10 mouse cellular contexts compared by ENCODE assay signal in genomic region chr7:144336626-144337025, GRCm38 (mm10).
DNase-seq lines count a peak whose midpoint lies in the region; ATAC-seq and TF ChIP-seq lines count a peak whose summit lies in the region.
"Had no signal": no experiment of that assay in that cellular context is flagged by ENCODE, and none has a peak within 500 bp of the region (broad histone marks: within the 10 kb centered on the region; RNA-seq: fewer than 3 reads in every experiment).

No protein-coding gene starts in this region.

- H3K27ac ChIP-seq in hindbrain, embryonic 15.5 days (replicated peaks): 0 out of 2 replicates have a peak overlapping the region, but pooled peaks have one; percentile 25
- H3K27ac ChIP-seq in hindbrain, embryonic 13.5 days: no peak overlapping the region
- H3K27ac ChIP-seq in heart, adult 2 months: no peak overlapping the region

- H3K4me2 ChIP-seq in hindbrain, embryonic 15.5 days: no peak overlapping the region
- no peak overlapping the region for H3K4me2 ChIP-seq in hindbrain, embryonic 13.5 days

- no peak for TF ChIP-seq EP300 in heart, adult 2 months (IDR thresholded peaks at IDR 0.05; ENCODE audit: insufficient read depth, low read depth, low read length)

- no peaks in the 10 kb centered on the region for H3K27me3 ChIP-seq in hindbrain, embryonic 15.5 days
- no peaks in the 10 kb centered on the region for H3K27me3 ChIP-seq in hindbrain, embryonic 13.5 days
- H3K27me3 ChIP-seq in heart, adult 2 months (ENCODE audit: control insufficient read depth, insufficient read depth, low read length): no peaks in the 10 kb centered on the region

- TF ChIP-seq CTCF in heart, adult 2 months (IDR thresholded peaks at IDR 0.05): no peak

- H3K79me2 ChIP-seq in heart, adult 2 months (replicated peaks; ENCODE audit: control insufficient read depth, insufficient read depth, low read length): no peaks in the 10 kb centered on the region

- ATAC-seq in hindbrain, embryonic 15.5 days (ENCODE audit: low FRiP score, low read depth): peak; percentile 40; the same call in 1 of the 2 replicates
- no peak for ATAC-seq in hindbrain, embryonic 13.5 days (ENCODE audit: low FRiP score)
- no peak for ATAC-seq in megakaryocyte, adult 5-6 weeks (ENCODE audit: poor library complexity, severe bottlenecking)

- no peaks in the 10 kb centered on the region for H3K36me3 ChIP-seq in hindbrain, embryonic 15.5 days
- no peaks in the 10 kb centered on the region for H3K36me3 ChIP-seq in hindbrain, embryonic 13.5 days
- H3K36me3 ChIP-seq in heart, adult 2 months (ENCODE audit: control insufficient read depth, insufficient read depth, low read length): no peaks in the 10 kb centered on the region

- H3K4me3 ChIP-seq in hindbrain, embryonic 15.5 days: no peak overlapping the region
- no peak overlapping the region for H3K4me3 ChIP-seq in hindbrain, embryonic 13.5 days
- no peak overlapping the region for H3K4me3 ChIP-seq in heart, adult 2 months

- intact Hi-C loops in heart, adult 2 months (cut with DNase I): no loop called here

- no peaks in the 10 kb centered on the region for H3K9me3 ChIP-seq in hindbrain, embryonic 15.5 days
- H3K9me3 ChIP-seq in hindbrain, embryonic 13.5 days: no peaks in the 10 kb centered on the region

- DNase-seq in urinary bladder, adult 18-20 months (ENCODE audit: low spot score in 2 of 2): peak; percentile 6 to 22
- no peak for DNase-seq in urinary bladder, postnatal 25 days (ENCODE audit: low spot score)
- DNase-seq in adrenal gland, postnatal 36 days: peak; percentile 81 to 88
- no peak for DNase-seq in B cell, adult 2 months
- DNase-seq in heart, adult 2 months: no peak
- DNase-seq: cerebellum, postnatal 36 days; heart, postnatal 36 days had no signal

- TF ChIP-seq POLR2A in heart, adult 2 months (IDR thresholded peaks at IDR 0.05; ENCODE audit: insufficient read depth, low read depth, low read length): no peak

- no peaks in the 10 kb centered on the region for H3K4me1 ChIP-seq in hindbrain, embryonic 15.5 days (replicated peaks)
- peaks cover 4% of the 10 kb centered on the region; the same call in 1 of the 2 replicates for H3K4me1 ChIP-seq in hindbrain, embryonic 13.5 days (replicated peaks)
- no peaks in the 10 kb centered on the region for H3K4me1 ChIP-seq in heart, adult 2 months (ENCODE audit: control insufficient read depth, insufficient read depth, low read length)

- no peak overlapping the region for H3K9ac ChIP-seq in hindbrain, embryonic 15.5 days
- H3K9ac ChIP-seq in hindbrain, embryonic 13.5 days: no peak overlapping the region
- H3K9ac ChIP-seq in heart, adult 2 months (ENCODE audit: low read depth, low read length): no peak overlapping the region

Comparison
In these comparisons a context has a peak if more than half of its experiments do, and no peak if none do; other contexts are left out.
1. DNase-seq: peak in urinary bladder, adult 18-20 months (2 of 2) and adrenal gland, postnatal 36 days (2 of 2); none in urinary bladder, postnatal 25 days (single experiment), B cell, adult 2 months (0 of 2) and heart, adult 2 months (0 of 2).